Mouse (Mus musculus): Measurements from ENCODE around the gene Slc1a5. TPM values are rescaled to one million over a fixed set of nuclear protein-coding genes. Genes with fewer than 3 reads are reported as not detected.
A peak's percentile ranks its signal among the peaks of the same experiment; 100 is the strongest.

The Slc1a5 gene
- polyA plus RNA-seq, 1 experiment from 2014 or later, result 5.9 TPM

DNA sequence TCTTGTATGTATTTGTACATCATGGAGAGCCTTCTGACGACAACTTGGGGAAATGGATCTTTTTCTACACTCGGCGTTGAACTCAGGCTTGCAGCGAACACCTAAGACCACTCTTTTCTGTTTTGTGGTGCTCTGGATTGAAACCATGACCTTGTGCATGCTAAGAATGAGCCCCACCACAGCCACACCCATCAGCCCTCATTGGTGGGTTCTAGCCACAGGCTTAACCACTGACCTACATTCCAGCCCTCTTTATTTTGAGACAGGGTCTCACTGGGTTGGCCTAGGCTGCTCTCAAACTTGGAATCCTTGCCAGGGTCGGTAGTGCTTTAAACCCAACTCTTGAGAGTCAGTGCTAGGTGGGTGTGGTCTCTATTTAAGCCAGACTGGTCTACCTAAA, 13.7 kb downstream of the Slc1a5 start:
- no peak for DNase-seq (ENCODE audit: low spot score)
- Histone ChIP-seq H3K4me2 (replicated peaks) (no peak overlapping the region), H3K36me3 (replicated peaks; ENCODE audit: control insufficient read depth, insufficient read depth) (no peaks in the 10 kb centered on the region), H3K4me3 (replicated peaks; ENCODE audit: low read length) (no peak overlapping the region), H3K4me1 (replicated peaks; ENCODE audit: control insufficient read depth, insufficient read depth, low read length) (no peaks in the 10 kb centered on the region), H3K27me3 (ENCODE audit: control insufficient read depth, insufficient read depth, low read length) (no peaks in the 10 kb centered on the region), H3K9me3 (ENCODE audit: control insufficient read depth, low read length) (no peaks in the 10 kb centered on the region), H3K9ac (no peak overlapping the region), H3K27ac (no peak overlapping the region)
- ATAC-seq (ENCODE audit: low FRiP score), result no peak
- 94% methylated on average over 5 of the region's 5 CpGs for WGBS

DNA sequence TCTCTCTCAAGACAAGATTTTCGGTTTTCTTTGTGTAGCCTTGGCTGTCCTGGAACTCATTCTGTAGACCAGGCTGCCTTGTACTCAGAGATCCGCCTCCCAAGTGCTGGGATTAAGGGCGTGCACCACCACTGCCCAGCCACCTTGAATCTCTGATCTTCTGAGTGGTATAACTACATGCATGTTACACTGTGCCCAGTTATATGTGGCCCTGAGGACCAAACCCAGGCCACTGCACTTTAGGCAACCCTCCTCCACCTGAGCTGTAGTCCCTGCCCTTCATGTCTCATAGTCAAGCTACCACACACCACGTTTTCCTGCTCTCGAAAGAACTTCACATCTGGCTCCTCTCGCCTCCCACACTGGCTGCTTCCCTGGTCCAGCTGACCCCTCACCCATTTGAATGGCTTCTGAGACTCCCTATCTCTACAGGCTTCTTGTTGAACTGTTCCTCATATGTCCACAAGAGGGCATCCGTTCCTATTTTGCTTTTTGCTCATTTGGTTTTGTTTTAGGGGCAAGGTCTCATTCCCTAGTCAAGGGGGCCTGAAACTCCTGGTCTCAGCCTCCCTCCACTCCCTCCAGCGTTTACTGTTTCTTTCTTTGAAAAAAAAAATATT, 23.4 kb downstream of the Slc1a5 start:
- Histone ChIP-seq H3K4me1 (replicated peaks; ENCODE audit: control insufficient read depth, insufficient read depth, low read length) (no peaks in the 10 kb centered on the region), H3K27me3 (ENCODE audit: control insufficient read depth, insufficient read depth, low read length) (no peaks in the 10 kb centered on the region), H3K9ac (no peak overlapping the region), H3K9me3 (ENCODE audit: control insufficient read depth, low read length) (no peaks in the 10 kb centered on the region), H3K4me2 (replicated peaks) (no peak overlapping the region), H3K27ac (no peak overlapping the region), H3K4me3 (replicated peaks; ENCODE audit: low read length) (no peak overlapping the region), H3K36me3 (replicated peaks; ENCODE audit: control insufficient read depth, insufficient read depth) (peaks cover 20% of the 10 kb centered on the region; the same call in 1 of the 2 replicates)
- 36% methylated on average over 8 of the region's 8 CpGs for WGBS
- DNase-seq (ENCODE audit: low spot score) (peak; percentile 57), ATAC-seq (ENCODE audit: low FRiP score) (peak; percentile 51; the same call in 1 of the 2 replicates)

DNA sequence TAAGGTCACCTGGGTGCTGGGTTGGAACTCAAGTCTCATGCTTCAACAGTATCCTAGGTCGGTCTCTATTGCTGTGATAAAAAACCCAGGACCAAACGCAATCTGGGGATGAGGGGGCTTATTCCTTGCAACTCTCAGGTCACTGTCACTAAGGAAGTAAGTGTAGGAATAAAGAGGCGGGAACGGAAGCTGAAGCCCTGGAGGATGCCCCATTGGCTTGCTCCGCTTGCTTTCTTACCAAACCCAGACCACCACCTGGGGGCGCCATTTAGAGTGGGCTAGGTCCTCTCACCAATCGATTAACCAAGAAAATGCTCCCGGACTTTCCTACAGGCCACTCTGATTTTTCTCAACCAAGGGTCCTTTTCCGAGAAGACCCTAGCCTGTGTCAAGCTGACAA, 26.8 kb downstream of the Slc1a5 start:
- Histone ChIP-seq H3K4me2 (replicated peaks) (no peak overlapping the region), H3K4me3 (replicated peaks; ENCODE audit: low read length) (no peak overlapping the region), H3K9ac (no peak overlapping the region), H3K36me3 (replicated peaks; ENCODE audit: control insufficient read depth, insufficient read depth) (peaks cover 22% of the 10 kb centered on the region; the same call in 1 of the 2 replicates), H3K27me3 (ENCODE audit: control insufficient read depth, insufficient read depth, low read length) (peaks cover 4% of the 10 kb centered on the region), H3K9me3 (ENCODE audit: control insufficient read depth, low read length) (no peaks in the 10 kb centered on the region), H3K27ac (no peak overlapping the region), H3K4me1 (replicated peaks; ENCODE audit: control insufficient read depth, insufficient read depth, low read length) (peaks cover 18% of the 10 kb centered on the region; the same call in 1 of the 2 replicates)
- no peak for ATAC-seq (ENCODE audit: low FRiP score)
- DNase-seq (ENCODE audit: low spot score), result no peak
- WGBS, result 90% methylated on average over 9 of the region's 9 CpGs

DNA sequence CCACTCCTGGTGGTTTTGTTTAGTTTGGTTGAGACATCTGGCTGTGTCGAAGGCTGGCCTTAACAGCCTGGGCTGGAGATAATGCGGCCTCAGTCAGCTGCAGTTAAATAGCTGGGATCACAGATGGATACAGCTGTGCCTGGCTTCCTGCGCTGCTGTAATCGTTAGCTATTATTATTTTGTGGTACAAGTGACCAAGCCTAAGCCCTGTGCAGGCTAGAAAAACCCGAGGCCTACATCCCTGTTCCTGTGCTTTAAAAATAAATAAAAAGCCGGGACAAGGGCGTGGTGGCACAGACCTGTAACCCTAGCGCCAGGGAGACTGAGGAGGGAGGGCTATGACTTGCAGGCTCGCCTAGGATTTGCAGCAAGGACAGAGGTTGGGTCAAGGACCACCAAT, 27.5 kb downstream of the Slc1a5 start:
- H3K9ac ChIP-seq, result no peak overlapping the region
- WGBS, result 89% methylated on average over 9 of the region's 9 CpGs

DNA sequence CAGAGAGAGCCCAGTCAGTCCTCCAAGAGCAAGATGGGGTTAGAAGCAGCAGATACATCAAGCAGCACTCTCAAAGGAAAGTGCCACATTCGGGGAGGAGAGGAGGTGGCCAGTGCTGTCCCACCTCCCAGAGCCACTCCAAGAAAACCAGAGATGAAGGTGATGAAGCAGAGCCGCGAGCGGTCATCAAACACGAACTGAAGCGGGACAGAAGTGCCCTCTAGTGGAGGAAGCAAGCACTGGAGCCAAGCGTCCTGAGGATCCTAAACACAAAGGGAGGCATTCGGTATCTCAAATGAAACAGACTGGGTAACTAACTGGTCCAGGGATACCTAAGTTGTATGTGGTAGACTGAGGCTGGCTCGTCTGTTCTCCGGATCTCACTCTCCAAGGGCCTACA, 28.6 kb downstream of the Slc1a5 start:
- Histone ChIP-seq H3K4me3 (replicated peaks; ENCODE audit: low read length) (no peak overlapping the region), H3K27me3 (ENCODE audit: control insufficient read depth, insufficient read depth, low read length) (peaks cover 5% of the 10 kb centered on the region), H3K9ac (no peak overlapping the region), H3K27ac (peak overlapping the region; percentile 94; the same call in 1 of the 2 replicates), H3K36me3 (replicated peaks; ENCODE audit: control insufficient read depth, insufficient read depth) (peaks cover 25% of the 10 kb centered on the region; the same call in 1 of the 2 replicates), H3K4me2 (replicated peaks) (peak overlapping the region; percentile 86), H3K4me1 (replicated peaks; ENCODE audit: control insufficient read depth, insufficient read depth, low read length) (peaks cover 33% of the 10 kb centered on the region), H3K9me3 (ENCODE audit: control insufficient read depth, low read length) (no peaks in the 10 kb centered on the region)
- 25% methylated on average over 10 of the region's 10 CpGs for WGBS
- peak; percentile 77 for DNase-seq (ENCODE audit: low spot score)
- ATAC-seq (ENCODE audit: low FRiP score), result no peak

More for the DNA sequence above, 27.5 kb downstream of the Slc1a5 start:
- no peak overlapping the region for H3K27ac ChIP-seq
- ATAC-seq (ENCODE audit: low FRiP score) (no peak), DNase-seq (ENCODE audit: low spot score) (no peak)
- H3K36me3 ChIP-seq (replicated peaks; ENCODE audit: control insufficient read depth, insufficient read depth), result peaks cover 25% of the 10 kb centered on the region; the same call in 1 of the 2 replicates
- no peak overlapping the region for H3K4me2 ChIP-seq (replicated peaks)
- H3K27me3 ChIP-seq (ENCODE audit: control insufficient read depth, insufficient read depth, low read length), result peaks cover 5% of the 10 kb centered on the region
- peaks cover 22% of the 10 kb centered on the region for H3K4me1 ChIP-seq (replicated peaks; ENCODE audit: control insufficient read depth, insufficient read depth, low read length)
- H3K4me3 ChIP-seq (replicated peaks; ENCODE audit: low read length), result no peak overlapping the region
- no peaks in the 10 kb centered on the region for H3K9me3 ChIP-seq (ENCODE audit: control insufficient read depth, low read length)

DNA sequence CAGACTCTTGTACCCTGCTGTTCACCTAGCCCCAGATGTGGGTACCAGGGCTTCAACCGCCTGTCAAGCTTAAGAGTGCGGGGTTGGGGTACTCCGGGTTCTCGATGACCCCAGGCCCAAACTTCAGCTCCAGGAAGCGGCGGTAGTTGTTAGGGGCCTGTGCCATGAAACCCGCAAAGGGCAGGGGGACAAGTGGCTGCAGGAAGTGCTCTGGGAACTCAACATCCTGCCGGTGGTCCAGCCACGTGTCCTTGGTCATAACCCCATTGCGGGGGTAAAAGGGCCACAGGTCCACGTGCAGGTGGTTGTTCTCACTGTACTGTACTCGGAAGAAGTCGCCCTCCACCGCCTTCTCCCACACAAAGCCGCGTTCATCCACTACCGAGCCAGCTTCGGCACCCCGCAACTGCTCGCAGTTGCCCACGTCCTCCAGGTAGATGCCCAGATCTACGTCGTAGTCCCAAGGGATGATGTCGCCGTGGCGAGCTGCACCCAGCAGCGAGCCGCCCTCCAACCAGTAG, 29.3 kb downstream of the Slc1a5 start:
- DNase-seq (ENCODE audit: low spot score) (no peak), ATAC-seq (ENCODE audit: low FRiP score) (no peak)
- Histone ChIP-seq H3K4me3 (replicated peaks; ENCODE audit: low read length) (peak overlapping the region; percentile 52), H3K36me3 (replicated peaks; ENCODE audit: control insufficient read depth, insufficient read depth) (peaks cover 25% of the 10 kb centered on the region; the same call in 1 of the 2 replicates), H3K4me2 (replicated peaks) (peak overlapping the region; percentile 86), H3K4me1 (replicated peaks; ENCODE audit: control insufficient read depth, insufficient read depth, low read length) (peaks cover 40% of the 10 kb centered on the region), H3K27me3 (ENCODE audit: control insufficient read depth, insufficient read depth, low read length) (peaks cover 5% of the 10 kb centered on the region), H3K27ac (peak overlapping the region; percentile 94), H3K9me3 (ENCODE audit: control insufficient read depth, low read length) (no peaks in the 10 kb centered on the region), H3K9ac (peak overlapping the region; percentile 78)
- 44% methylated on average over 28 of the region's 28 CpGs for WGBS

DNA sequence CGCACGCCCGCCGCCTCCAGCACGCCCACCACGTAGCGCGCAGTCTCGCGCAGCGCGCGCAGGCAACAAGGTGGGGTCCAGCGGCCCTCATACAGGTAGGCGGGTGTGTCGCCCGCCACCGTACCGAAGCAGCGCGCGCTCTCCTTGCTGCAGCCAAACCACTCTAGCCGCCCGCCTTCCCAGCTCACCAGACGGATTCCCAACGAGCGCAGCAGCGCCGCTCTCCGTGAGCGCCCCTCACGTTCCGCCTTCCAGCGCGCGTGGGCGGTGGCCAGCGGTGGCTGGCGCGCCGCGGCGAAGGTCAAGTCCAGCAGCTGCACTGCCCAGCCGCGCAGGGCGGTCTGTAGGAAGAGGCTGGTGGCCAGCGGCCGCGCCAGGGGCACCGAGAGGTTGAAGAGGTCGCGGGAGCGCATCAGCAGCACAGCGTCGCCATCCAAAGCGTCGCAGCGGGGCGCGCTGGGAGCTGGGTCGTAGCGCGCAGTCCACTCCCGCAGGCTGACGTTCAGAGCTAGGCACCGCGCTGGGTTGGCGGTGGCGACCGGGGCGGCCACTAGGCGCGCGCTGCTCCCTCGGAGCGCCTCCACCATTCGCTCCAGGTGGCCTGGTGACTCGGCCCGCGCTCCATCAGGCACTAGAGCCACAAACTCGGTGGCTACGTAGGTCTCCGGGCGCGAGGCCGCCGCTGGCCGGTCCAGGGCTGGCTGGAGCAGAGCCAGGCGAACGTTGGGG, 29.9 kb downstream of the Slc1a5 start:
- Histone ChIP-seq H3K27ac (peak overlapping the region; percentile 94), H3K9me3 (ENCODE audit: control insufficient read depth, low read length) (no peaks in the 10 kb centered on the region), H3K4me2 (replicated peaks) (peak overlapping the region; percentile 86), H3K4me1 (replicated peaks; ENCODE audit: control insufficient read depth, insufficient read depth, low read length) (peaks cover 42% of the 10 kb centered on the region), H3K27me3 (ENCODE audit: control insufficient read depth, insufficient read depth, low read length) (peaks cover 5% of the 10 kb centered on the region), H3K9ac (peak overlapping the region; percentile 78), H3K36me3 (replicated peaks; ENCODE audit: control insufficient read depth, insufficient read depth) (peaks cover 25% of the 10 kb centered on the region; the same call in 1 of the 2 replicates), H3K4me3 (replicated peaks; ENCODE audit: low read length) (peak overlapping the region; percentile 52)
- WGBS, result 4% methylated on average over 76 of the region's 90 CpGs
- DNase-seq (ENCODE audit: low spot score) (peak; percentile 64), ATAC-seq (ENCODE audit: low FRiP score) (peak; percentile 38)

DNA sequence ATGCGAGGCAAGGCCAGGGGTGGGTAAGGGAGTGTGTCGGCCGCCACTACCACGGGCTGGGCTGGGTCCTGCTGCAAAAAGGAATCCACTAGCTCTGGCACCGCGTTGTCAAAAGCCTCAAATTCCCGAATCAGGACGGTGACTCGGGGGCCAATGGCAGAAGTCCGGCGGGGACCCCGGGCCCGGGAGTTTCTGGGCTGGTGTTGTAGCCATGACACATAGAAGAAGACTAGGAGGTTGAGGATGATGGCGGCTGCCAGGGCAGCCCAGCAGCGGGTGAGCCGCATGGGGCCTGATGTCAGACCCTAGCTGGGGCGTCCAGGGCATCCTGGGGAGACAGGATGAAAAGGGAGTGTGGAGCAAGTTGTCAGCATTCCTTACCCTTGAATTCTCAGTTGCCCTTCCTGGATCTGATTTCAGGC, 30.5 kb downstream of the Slc1a5 start:
- H3K4me3 ChIP-seq (replicated peaks; ENCODE audit: low read length), result peak overlapping the region; percentile 52
- H3K9ac ChIP-seq, result peak overlapping the region; percentile 78
- peaks cover 5% of the 10 kb centered on the region for H3K27me3 ChIP-seq (ENCODE audit: control insufficient read depth, insufficient read depth, low read length)
- peaks cover 22% of the 10 kb centered on the region; the same call in 1 of the 2 replicates for H3K36me3 ChIP-seq (replicated peaks; ENCODE audit: control insufficient read depth, insufficient read depth)
- no peaks in the 10 kb centered on the region for H3K9me3 ChIP-seq (ENCODE audit: control insufficient read depth, low read length)
- ATAC-seq (ENCODE audit: low FRiP score) (no peak), DNase-seq (ENCODE audit: low spot score) (no peak)
- H3K4me2 ChIP-seq (replicated peaks), result peak overlapping the region; percentile 86
- peak overlapping the region; percentile 94 for H3K27ac ChIP-seq
- 8% methylated on average over 17 of the region's 17 CpGs for WGBS
- peaks cover 42% of the 10 kb centered on the region for H3K4me1 ChIP-seq (replicated peaks; ENCODE audit: control insufficient read depth, insufficient read depth, low read length)

DNA sequence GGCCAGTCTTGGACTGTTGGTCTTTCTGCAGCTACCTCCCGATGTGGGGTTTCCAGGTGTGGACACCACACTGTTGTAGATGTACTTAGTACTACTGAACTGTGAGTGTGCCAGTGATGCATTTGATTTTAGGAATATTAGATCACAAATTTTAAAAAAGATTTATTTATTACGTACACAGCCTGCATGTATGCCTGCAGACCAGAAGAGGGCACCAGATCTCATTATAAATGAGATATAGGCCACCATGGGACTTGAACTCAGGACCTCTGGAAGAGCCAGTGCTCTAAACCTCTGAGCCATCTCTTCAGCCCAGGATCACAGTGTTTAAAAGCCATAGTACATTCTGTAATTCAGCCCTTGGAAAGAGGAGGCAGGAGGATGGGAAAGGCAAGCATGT, 31.4 kb downstream of the Slc1a5 start:
- H3K4me3 ChIP-seq (replicated peaks; ENCODE audit: low read length), result no peak overlapping the region; the same call in 1 of the 2 replicates

More for the DNA sequence above, 31.4 kb downstream of the Slc1a5 start:
- peak overlapping the region; percentile 78; the same call in 1 of the 2 replicates for H3K9ac ChIP-seq
- WGBS, result 74% methylated on average over 2 of the region's 2 CpGs
- H3K4me2 ChIP-seq (replicated peaks), result peak overlapping the region; percentile 86; the same call in 1 of the 2 replicates
- DNase-seq (ENCODE audit: low spot score), result no peak
- H3K27ac ChIP-seq, result peak overlapping the region; percentile 94; the same call in 1 of the 2 replicates
- H3K27me3 ChIP-seq (ENCODE audit: control insufficient read depth, insufficient read depth, low read length), result peaks cover 5% of the 10 kb centered on the region
- H3K9me3 ChIP-seq (ENCODE audit: control insufficient read depth, low read length), result no peaks in the 10 kb centered on the region
- peaks cover 46% of the 10 kb centered on the region for H3K4me1 ChIP-seq (replicated peaks; ENCODE audit: control insufficient read depth, insufficient read depth, low read length)
- ATAC-seq (ENCODE audit: low FRiP score), result no peak
- peaks cover 19% of the 10 kb centered on the region; the same call in 1 of the 2 replicates for H3K36me3 ChIP-seq (replicated peaks; ENCODE audit: control insufficient read depth, insufficient read depth)

Measured in hindbrain, embryonic 14.5 days (tissue).